Mouse (Mus musculus) Patski (cell line): Measurements from ENCODE around the gene Chl1. TPM values are rescaled to one million over a fixed set of nuclear protein-coding genes. Genes with fewer than 3 reads are reported as not detected.

Experiments used
- ATAC-seq: fragments of 100-300 bp; one replicate; pipeline ENCODE4 v1.8.0; 2021
- CTCF ChIA-PET: fragments of 350-600 bp; sonication (Branson Sonifier 250); formaldehyde crosslinking; loops from one replicate; lab custom pipeline; 2022; ENCODE audit warnings: inconsistent platforms; lab: Charles Lee
- POLR2A ChIA-PET: fragments of 350-600 bp; sonication (Branson Sonifier 250); formaldehyde crosslinking; loops from one replicate; lab custom pipeline; 2022; ENCODE audit warnings: antibody characterized with exemption, inconsistent platforms; lab: Charles Lee
- DNase-seq: peaks from one replicate; pipeline ENCODE4 v3.0.0-alpha.2; 2011; ENCODE audit warnings: low read depth, low spot score
- H3K27me3 ChIP-seq: fragments of 371-371 bp; one replicate; pipeline ENCODE4 v1.5.1; 2021
- CTCF ChIP-seq: fragments of 100-300 bp; IDR thresholded peaks from one replicate; pipeline ENCODE4 v1.5.1; 2021
- in situ Hi-C: fragments of 300-500 bp; cut with MboI; formaldehyde crosslinking; loops from 3 replicates; pipeline ENCODE4 v1.11.1; 2018; ENCODE audit warnings: low pct_unique_long_range_greater_than_20kb, mixed read lengths
- polyA plus RNA-seq: library from polyadenylated mRNA; unstranded; gene quantifications from one replicate; pipeline ENCODE4 v1.2.3, GENCODE M21; 2021

The Chl1 gene
- polyA plus RNA-seq: not detected

GRCm38 (mm10) chr6:103510392-103511289 lies at the start of gene Chl1:
Gene Chl1 (plus strand): TSS chr6:103510586.
- H3K27me3 ChIP-seq: peaks cover 40% of the 10 kb centered on the region
- POLR2A ChIA-PET: interaction anchor here (0.6 kb wide), 1 partner anchor 1262 kb away, joined by 3 read pairs; no protein-coding TSS in a partner anchor
- TF ChIP-seq CTCF: no peak
- ATAC-seq (no peak), DNase-seq (no peak)
- in situ Hi-C loops: no loop called here
- CTCF ChIA-PET: no interaction called here

GRCm38 (mm10) chr6:103465479-103466080 lies 44.8 kb upstream of the Chl1 start:
- DNase-seq: no peak
- ChIA-PET POLR2A (no interaction called here), CTCF (interaction anchor here (0.9 kb wide), 1 partner anchor 9 kb away, joined by 3 read pairs; no protein-coding TSS in a partner anchor)
- H3K27me3 ChIP-seq: no peaks in the 10 kb centered on the region
- ATAC-seq: no peak
- in situ Hi-C loops: no loop called here
- TF ChIP-seq CTCF: no peak

- DNase-seq (no peak), ATAC-seq (no peak)
- TF ChIP-seq CTCF: no peak
- CTCF ChIA-PET: interaction anchor here (1.5 kb wide), 1 partner anchor 13 kb away, joined by 6 read pairs; no protein-coding TSS in a partner anchor
- POLR2A ChIA-PET: no interaction called here
- in situ Hi-C loops: no loop called here
- no peaks in the 10 kb centered on the region for H3K27me3 ChIP-seq
These were observed 37.1 kb upstream of the Chl1 start for GRCm38 (mm10) chr6:103473316-103473715.

GRCm38 (mm10) chr6:103487199-103487598 lies 23.2 kb upstream of the Chl1 start:
- ATAC-seq: no peak
- H3K27me3 ChIP-seq: peaks cover 19% of the 10 kb centered on the region
- DNase-seq: no peak
- POLR2A ChIA-PET: no interaction called here
- TF ChIP-seq CTCF: no peak
- in situ Hi-C loops: no loop called here
- CTCF ChIA-PET: interaction anchor here (1.8 kb wide), 1 partner anchor 14 kb away, joined by 6 read pairs; no protein-coding TSS in a partner anchor

GRCm38 (mm10) chr6:103498404-103498803 lies 12.0 kb upstream of the Chl1 start:
- no peak for ATAC-seq
- in situ Hi-C loops: no loop called here
- peaks cover 4% of the 10 kb centered on the region for H3K27me3 ChIP-seq
- CTCF ChIA-PET: interaction anchor here (1.5 kb wide), 1 partner anchor 10 kb away, joined by 4 read pairs; no protein-coding TSS in a partner anchor
- POLR2A ChIA-PET: no interaction called here
- no peak for TF ChIP-seq CTCF
- DNase-seq: no peak

- in situ Hi-C loops: no loop called here
These were observed 6.3 kb upstream of the Chl1 start for GRCm38 (mm10) chr6:103504065-103504464.

GRCm38 (mm10) chr6:103507751-103508575 lies 2.4 kb upstream of the Chl1 start:
- no peak for DNase-seq
- CTCF ChIA-PET: no interaction called here
- POLR2A ChIA-PET: no interaction called here

More at GRCm38 (mm10) chr6:103504065-103504464, 6.3 kb upstream of the Chl1 start:
- peaks cover 4% of the 10 kb centered on the region for H3K27me3 ChIP-seq
- ChIA-PET POLR2A (interaction anchor here (0.9 kb wide), 1 partner anchor 19 kb away, joined by 13 read pairs; no protein-coding TSS in a partner anchor), CTCF (no interaction called here)
- no peak for TF ChIP-seq CTCF
- ATAC-seq (no peak), DNase-seq (no peak)

GRCm38 (mm10) chr6:103509596-103509995 lies 790 bp upstream of the Chl1 start:
- CTCF ChIA-PET: no interaction called here
- peaks cover 38% of the 10 kb centered on the region for H3K27me3 ChIP-seq
- POLR2A ChIA-PET: no interaction called here
- ATAC-seq (no peak), DNase-seq (no peak)
- in situ Hi-C loops: no loop called here
- no peak for TF ChIP-seq CTCF

More at GRCm38 (mm10) chr6:103507751-103508575, 2.4 kb upstream of the Chl1 start:
- in situ Hi-C loops: no loop called here
- TF ChIP-seq CTCF: no peak
- ATAC-seq: no peak
- peaks cover 30% of the 10 kb centered on the region for H3K27me3 ChIP-seq

- no peak for DNase-seq
- peaks cover 43% of the 10 kb centered on the region for H3K27me3 ChIP-seq
- CTCF ChIA-PET: no interaction called here
- POLR2A ChIA-PET: no interaction called here
- TF ChIP-seq CTCF: no peak
- in situ Hi-C loops: no loop called here
- ATAC-seq: no peak
These were observed 1.0 kb downstream of the Chl1 start for GRCm38 (mm10) chr6:103511290-103511971.
